Mouse (Mus musculus) thymus, adult 2 months (tissue): ENCODE results near the gene Endou. TPM values are rescaled to one million over a fixed set of nuclear protein-coding genes. Genes with fewer than 3 reads are reported as not detected.
"Not testable (repeated sequence)": the region's sequence is repeated elsewhere in the genome, so short reads cannot be mapped to it uniquely, and the experiment has no call there.

ENCODE experiments used
- DNase-seq: peaks from one replicate; pipeline ENCODE4 v3.0.0; 2021
- H3K27ac ChIP-seq: fragments of 200-500 bp; 2 replicates; pipeline ENCODE4 v1.5.1; 2012; ENCODE audit warnings: low read length, control low read depth; ENCODE audit not compliant: control insufficient read depth, insufficient read depth
- H3K27me3 ChIP-seq: fragments of 200-500 bp; 2 replicates; pipeline ENCODE4 v1.6.1; 2012; ENCODE audit warnings: mild to moderate bottlenecking, low read length, moderate library complexity, mixed read lengths; ENCODE audit not compliant: control insufficient read depth, insufficient read depth
- H3K36me3 ChIP-seq: fragments of 200-500 bp; 2 replicates; pipeline ENCODE4 v1.6.1; 2012; ENCODE audit warnings: mild to moderate bottlenecking, low read length, moderate library complexity; ENCODE audit not compliant: control insufficient read depth, insufficient read depth
- H3K4me1 ChIP-seq: fragments of 200-500 bp; replicated peaks from 2 replicates; pipeline ENCODE4 v1.6.1; 2012; ENCODE audit warnings: low read length; ENCODE audit not compliant: control insufficient read depth, insufficient read depth
- H3K4me3 ChIP-seq: fragments of 200-500 bp; 2 replicates; pipeline ENCODE4 v1.5.1; 2012; ENCODE audit warnings: mild to moderate bottlenecking, low read length, control low read depth, moderate library complexity; ENCODE audit not compliant: control insufficient read depth, insufficient read depth
- CTCF ChIP-seq: fragments of 200-500 bp; IDR thresholded peaks from 2 replicates; pipeline ENCODE4 v1.5.1; 2012; ENCODE audit warnings: mild to moderate bottlenecking, control low read depth, low read length, moderate library complexity, borderline replicate concordance; ENCODE audit not compliant: control insufficient read depth, poor library complexity, insufficient read depth; ENCODE audit errors: extremely low read depth
- POLR2A ChIP-seq: fragments of 200-500 bp; IDR thresholded peaks from 2 replicates; pipeline ENCODE4 v1.6.1; 2012; ENCODE audit warnings: mild to moderate bottlenecking, low read length, control low read depth, moderate library complexity; ENCODE audit not compliant: control insufficient read depth, poor library complexity, insufficient read depth; ENCODE audit errors: extremely low read depth
- WGBS: fragments of 180-500 bp; shearing (Covaris S2); methylation state at CpG from one replicate; pipeline ENCODE4 v1.1.7; 2018; 5-methylcytosine and 5-hydroxymethylcytosine counted together
- polyA plus RNA-seq: library from polyadenylated mRNA; depleted of rRNA; stranded (reverse); fragments of >200 nt; gene quantifications from 2 replicates; pipeline ENCODE4 v1.2.3, GENCODE M21; 2012

Gene Endou
- polyA plus RNA-seq, 1 experiment = 276 TPM

DNA sequence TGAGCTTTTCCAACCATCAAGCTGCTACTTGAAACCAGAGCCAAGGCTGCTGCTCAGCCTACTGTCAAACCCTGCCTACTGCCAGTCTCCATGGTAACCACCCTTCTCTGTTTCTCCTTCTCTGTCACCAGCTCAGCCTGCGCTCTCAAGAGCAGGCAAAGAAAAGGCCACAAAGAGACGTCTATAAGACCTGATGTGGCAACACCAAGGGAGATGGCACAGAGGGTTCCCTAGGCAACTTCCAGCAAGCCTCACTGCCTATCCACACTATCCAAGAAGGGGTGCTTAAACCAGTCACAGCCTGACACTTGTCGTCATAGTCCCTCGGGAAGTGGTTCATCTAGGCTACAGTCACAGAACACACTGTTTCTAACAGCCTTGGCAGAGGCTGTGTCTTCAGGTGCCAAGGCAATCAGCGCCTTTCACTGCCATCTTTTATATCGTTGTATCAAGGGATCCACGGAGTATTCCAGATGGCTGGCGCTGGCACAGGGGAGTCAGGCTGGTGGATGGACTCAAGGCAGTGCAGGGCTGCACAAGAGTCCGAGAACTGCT lies 58.9 kb downstream of the Endou start:
- DNase-seq = no peak
- 95% methylated on average over 9 of the region's 9 CpGs for WGBS
- TF ChIP-seq CTCF (no peak), POLR2A (no peak)
- no peaks in the 10 kb centered on the region for H3K4me1 ChIP-seq
- H3K4me3 ChIP-seq = no peak overlapping the region
- H3K27me3 ChIP-seq = no peaks in the 10 kb centered on the region
- H3K27ac ChIP-seq = no peak overlapping the region
- peaks cover 17% of the 10 kb centered on the region for H3K36me3 ChIP-seq

DNA sequence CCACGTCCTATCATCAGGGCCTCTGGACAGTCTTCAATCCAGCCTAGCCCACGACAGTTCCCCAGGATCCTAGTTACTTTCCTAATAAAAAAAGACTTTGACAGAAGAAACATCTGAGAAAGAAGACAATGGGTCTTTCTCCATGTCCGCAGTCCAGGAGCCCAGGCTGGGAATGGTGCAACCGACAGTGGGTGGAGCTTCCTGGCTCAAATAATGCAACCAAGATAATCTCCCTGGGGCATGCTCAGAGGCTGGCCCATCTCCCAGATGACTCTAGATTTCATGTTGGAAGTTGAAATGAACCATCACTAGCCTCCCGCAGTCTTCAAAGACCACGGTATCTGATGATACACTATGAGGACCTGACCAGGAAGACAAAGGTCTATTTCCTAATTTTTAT lies 60.6 kb downstream of the Endou start:
- H3K36me3 ChIP-seq = peaks cover 4% of the 10 kb centered on the region; the same call in 1 of the 2 replicates
- H3K27me3 ChIP-seq = no peaks in the 10 kb centered on the region
- no peak overlapping the region for H3K4me3 ChIP-seq
- DNase-seq = no peak
- TF ChIP-seq CTCF = no peak
- no peak for TF ChIP-seq POLR2A
- H3K27ac ChIP-seq = no peak overlapping the region
- peaks cover 5% of the 10 kb centered on the region for H3K4me1 ChIP-seq
- WGBS = 93% methylated on average over 6 of the region's 6 CpGs

DNA sequence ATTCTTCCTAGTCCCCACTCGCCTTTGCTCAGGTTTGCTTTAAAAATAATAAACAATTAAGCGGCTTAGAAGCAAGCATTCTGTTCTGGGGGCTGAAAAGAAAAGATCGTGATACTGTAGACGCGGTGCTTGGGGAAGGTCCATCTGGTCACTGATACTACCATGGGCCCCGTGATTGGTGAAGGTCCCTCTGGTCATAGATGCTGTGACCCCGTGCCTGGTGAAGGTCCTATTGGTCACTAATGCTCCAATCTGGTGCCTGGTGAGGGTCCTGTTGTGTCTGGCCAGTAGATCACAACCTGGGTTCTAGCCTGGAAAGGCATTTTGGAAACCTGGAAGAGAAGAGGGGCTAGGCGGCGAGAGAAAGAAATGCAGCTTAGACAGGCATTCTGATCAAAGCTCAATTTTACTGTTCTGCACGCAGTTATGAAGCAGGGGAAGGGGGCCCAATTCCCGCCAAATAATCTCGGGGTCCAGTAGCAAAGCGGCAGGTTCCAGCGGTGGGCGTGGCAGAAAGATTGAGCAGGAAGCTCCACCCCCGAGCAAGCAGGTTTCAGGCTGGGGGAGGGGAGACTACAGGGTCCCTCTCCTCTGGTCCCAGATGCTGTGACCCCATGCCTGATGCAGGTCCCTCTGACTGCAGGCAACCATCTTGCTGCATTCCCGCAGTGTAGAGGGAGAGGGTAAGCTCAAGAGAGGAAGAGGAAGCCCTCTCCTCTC lies 62.8 kb downstream of the Endou start:
- WGBS = 84% methylated on average over 17 of the region's 17 CpGs
- not testable (repeated sequence) for H3K4me3 ChIP-seq, H3K27me3 ChIP-seq, H3K4me1 ChIP-seq, H3K27ac ChIP-seq, DNase-seq, H3K36me3 ChIP-seq

DNA sequence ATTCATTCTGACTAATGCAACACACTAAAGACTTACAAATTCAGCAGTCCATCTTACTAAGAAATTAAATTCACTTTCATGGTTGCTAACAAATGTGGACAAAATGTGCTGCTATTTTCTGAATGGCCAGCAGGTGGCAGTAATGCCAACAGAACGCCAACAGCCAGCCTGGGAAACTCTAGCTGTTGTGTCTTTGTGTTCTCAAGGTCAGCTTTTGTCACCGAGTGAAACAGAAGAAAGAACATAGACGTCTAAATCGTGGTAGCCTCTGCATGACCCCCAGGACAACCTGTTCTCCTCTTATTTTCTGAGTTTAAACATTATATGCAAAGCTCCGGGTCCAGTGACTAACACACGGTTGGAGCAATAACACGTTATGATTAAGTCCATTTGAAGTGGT lies 63.7 kb downstream of the Endou start:
- H3K4me3 ChIP-seq = no peak overlapping the region
- no peak overlapping the region for H3K27ac ChIP-seq
- TF ChIP-seq POLR2A (no peak), CTCF (no peak)
- no peaks in the 10 kb centered on the region for H3K36me3 ChIP-seq
- 13% methylated on average over 7 of the region's 7 CpGs for WGBS
- H3K27me3 ChIP-seq = no peaks in the 10 kb centered on the region
- H3K4me1 ChIP-seq = peaks cover 9% of the 10 kb centered on the region
- DNase-seq = peak; percentile 56

DNA sequence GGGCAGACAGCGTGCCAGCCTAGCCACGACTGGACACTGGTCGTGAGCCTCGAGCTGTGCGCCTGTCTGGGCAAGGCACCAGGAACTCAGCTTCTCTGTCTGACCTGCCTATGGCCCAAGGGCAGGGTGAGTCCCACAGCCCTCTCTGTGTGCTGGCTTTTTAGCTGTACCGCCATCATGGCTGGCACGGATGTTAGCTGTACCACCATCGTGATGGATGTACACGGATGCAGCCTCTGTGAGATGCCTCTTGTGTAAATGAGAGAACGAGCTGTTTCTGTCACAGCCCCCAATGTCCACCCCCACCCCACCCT lies 64.7 kb downstream of the Endou start:
- TF ChIP-seq CTCF (no peak), POLR2A (no peak)
- H3K27ac ChIP-seq = no peak overlapping the region
- WGBS = 94% methylated on average over 10 of the region's 10 CpGs
- H3K36me3 ChIP-seq = no peaks in the 10 kb centered on the region
- H3K4me3 ChIP-seq = no peak overlapping the region
- H3K4me1 ChIP-seq = peaks cover 9% of the 10 kb centered on the region
- no peak for DNase-seq
- H3K27me3 ChIP-seq = no peaks in the 10 kb centered on the region

DNA sequence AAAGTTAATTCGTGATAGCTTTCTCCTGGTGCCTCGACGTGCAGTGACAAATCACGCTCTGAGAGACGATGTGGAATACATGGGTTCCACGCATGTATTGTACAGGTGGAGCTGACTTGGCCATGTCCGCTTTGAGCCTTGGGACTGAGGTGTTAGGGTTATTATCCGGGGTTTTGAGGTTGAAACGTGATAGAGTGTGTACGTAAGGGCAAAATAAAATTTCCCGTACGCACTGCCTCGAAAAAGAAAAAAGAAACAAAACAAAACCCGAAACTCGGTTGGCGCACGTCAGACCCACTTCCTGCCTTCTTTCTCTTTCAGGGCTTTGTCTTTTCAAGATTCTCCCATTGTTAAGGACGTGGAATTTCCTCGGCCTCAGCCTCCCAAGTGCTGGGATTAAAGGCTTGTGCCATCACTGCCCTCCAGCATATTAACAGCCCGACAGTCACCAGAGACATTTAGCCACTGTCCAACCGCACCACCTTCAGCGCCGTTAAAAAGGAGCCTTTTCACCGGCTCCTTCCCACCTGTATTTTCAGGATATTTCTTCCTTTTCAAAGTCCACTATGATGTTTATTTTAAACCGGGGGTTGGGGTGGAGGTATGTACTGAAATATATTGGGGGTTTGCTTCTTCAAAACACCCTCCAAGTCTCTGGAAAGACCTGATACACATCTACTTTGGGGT lies 65.2 kb downstream of the Endou start:
- Histone ChIP-seq H3K27me3 (no peaks in the 10 kb centered on the region), H3K4me1 (peaks cover 9% of the 10 kb centered on the region), H3K36me3 (no peaks in the 10 kb centered on the region), H3K27ac (peak overlapping the region; percentile 86), H3K4me3 (peak overlapping the region; percentile 35)
- 59% methylated on average over 25 of the region's 25 CpGs for WGBS
- TF ChIP-seq CTCF (no peak), POLR2A (no peak)
- no peak for DNase-seq

DNA sequence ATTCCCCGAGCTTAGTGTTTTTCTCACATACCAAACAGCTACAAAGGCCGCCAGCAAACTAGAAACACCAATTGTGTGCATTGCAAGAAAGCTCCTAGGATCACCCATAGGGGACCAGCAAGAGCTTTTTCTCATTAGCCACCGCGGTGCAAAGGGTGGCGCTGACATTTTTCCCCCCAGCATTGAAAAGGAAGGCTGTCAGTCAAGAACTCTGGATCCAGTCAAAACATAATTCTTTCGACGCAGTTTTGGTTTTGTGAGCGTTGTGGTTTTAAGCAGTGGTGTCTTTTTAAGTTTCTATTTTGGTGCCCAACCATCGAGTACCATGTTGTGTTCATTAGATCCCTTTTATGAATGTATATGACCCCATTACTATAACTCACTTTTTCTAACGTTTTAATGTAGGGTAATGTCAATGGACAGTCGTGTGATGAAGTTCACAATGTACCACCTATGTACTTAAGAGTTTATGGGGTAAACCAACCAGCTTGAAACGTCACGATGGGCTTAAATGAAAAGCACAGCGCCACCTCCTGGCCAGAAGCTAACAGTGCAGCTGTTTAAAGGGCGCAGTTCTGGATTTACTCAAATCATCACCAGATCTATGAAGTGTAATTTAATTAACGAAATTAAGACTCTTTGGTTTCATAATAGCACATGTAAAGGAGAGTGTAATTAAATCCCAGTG lies 66.0 kb downstream of the Endou start:
- no peaks in the 10 kb centered on the region for H3K36me3 ChIP-seq
- WGBS = 43% methylated on average over 16 of the region's 16 CpGs
- H3K27me3 ChIP-seq = no peaks in the 10 kb centered on the region
- DNase-seq = no peak
- H3K4me1 ChIP-seq = peaks cover 9% of the 10 kb centered on the region
- no peak overlapping the region; the same call in 1 of the 2 replicates for H3K27ac ChIP-seq
- no peak overlapping the region for H3K4me3 ChIP-seq
- no peak for TF ChIP-seq CTCF
- TF ChIP-seq POLR2A = no peak
